ENCODE assay signal across 1 mouse cellular context in the genomic region with DNA sequence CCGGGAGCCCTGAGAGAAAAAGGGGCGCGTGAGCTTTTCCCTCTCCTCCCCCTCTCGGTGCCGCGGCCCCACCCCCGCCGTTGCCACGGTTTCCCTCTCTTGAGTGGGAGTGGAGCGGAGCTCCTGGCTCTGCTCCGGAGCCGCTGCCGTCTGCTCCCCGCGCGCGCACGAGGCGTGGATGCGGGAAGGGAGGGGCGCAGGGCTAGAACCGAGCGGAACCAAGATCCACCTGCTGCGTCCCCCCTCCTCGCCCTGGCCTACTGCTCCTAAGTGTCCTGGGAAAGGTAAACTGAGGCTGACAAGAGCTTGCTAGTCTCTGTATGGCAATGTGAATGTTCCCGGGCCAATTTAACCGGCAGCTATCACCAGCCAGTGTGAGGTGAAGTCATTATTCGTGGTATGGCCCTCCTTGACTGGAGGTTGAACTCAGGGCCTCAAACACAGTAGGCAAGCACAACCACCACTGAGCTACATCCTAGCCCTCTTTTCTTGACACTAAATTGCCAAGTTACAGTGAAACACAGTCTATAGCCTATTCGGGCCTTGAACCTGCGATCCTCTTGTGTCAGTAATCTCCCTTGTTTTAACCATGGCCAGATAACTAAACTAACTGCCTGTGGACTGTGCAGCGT.
TF ChIP-seq lines count a peak whose summit lies in the region.

No protein-coding gene starts in this region.

TF ChIP-seq in MEL, 35 proteins besides CTCF, POLR2A, EP300 and RAD21:
- no peak for TF ChIP-seq ZMIZ1 (IDR thresholded peaks at IDR 0.05; ENCODE audit: low read depth, low read length)
- TF ChIP-seq CHD2 (IDR thresholded peaks at IDR 0.05; ENCODE audit: low read length), result no peak
- no peak for TF ChIP-seq MYC (IDR thresholded peaks at IDR 0.05; ENCODE audit: low read depth, low read length)
- TF ChIP-seq KAT2A (conservative IDR thresholded peaks at IDR 0.05; ENCODE audit: low read depth, low read length), result no peak
- no peak for TF ChIP-seq MEF2A (IDR thresholded peaks at IDR 0.05; ENCODE audit: extremely low read depth, insufficient replicate concordance, low read depth, low read length, poor library complexity, severe bottlenecking)
- TF ChIP-seq SMC3 (IDR thresholded peaks at IDR 0.05; ENCODE audit: low read depth, low read length), result no peak
- no peak for TF ChIP-seq TBP (IDR thresholded peaks at IDR 0.05; ENCODE audit: low read depth, low read length)
- no peak for TF ChIP-seq E2F4 (IDR thresholded peaks at IDR 0.05; ENCODE audit: borderline replicate concordance, low read depth, low read length)
- no peak for TF ChIP-seq MYB (IDR thresholded peaks at IDR 0.05; ENCODE audit: low read depth, low read length)
- no peak for TF ChIP-seq POLR2AphosphoS2 (IDR thresholded peaks at IDR 0.05; ENCODE audit: low read length)
